Mouse (Mus musculus) MEL (cell line): ENCODE measurements around the gene Cfi. TPM values are rescaled to one million over a fixed set of nuclear protein-coding genes. Genes with fewer than 3 reads are reported as not detected.

Experiments
- DNase-seq: peaks from one replicate; pipeline ENCODE4 v3.0.0; 2011; ENCODE audit warnings: low read depth, low spot score
- H3K27ac ChIP-seq: 2 replicates; pipeline ENCODE4 v1.5.1; 2012; ENCODE audit warnings: low read depth, mild to moderate bottlenecking, control low read depth, low read length, moderate library complexity; ENCODE audit not compliant: control insufficient read depth
- H3K27me3 ChIP-seq, 2 experiments: fragments of 150-350 bp in 1 of 2; sonication (generic) in 1 of 2; 2 replicates each; pipeline ENCODE4 v1.6.1; 2012; ENCODE audit warnings: low read length in 2 of 2, mild to moderate bottlenecking in 2 of 2, improper control_type of control experiment in 1 of 2, moderate library complexity in 1 of 2; ENCODE audit not compliant: insufficient read depth in 2 of 2, control insufficient read depth in 1 of 2
- H3K36me3 ChIP-seq, 2 experiments: 2 replicates each; pipeline ENCODE4 v1.6.1; 2012 to 2014; ENCODE audit warnings: low read length in 2 of 2, improper control_type of control experiment in 1 of 2, inconsistent platforms in 1 of 2, mild to moderate bottlenecking in 1 of 2; ENCODE audit not compliant: insufficient read depth in 2 of 2, control insufficient read depth in 1 of 2
- H3K4me1 ChIP-seq, 2 experiments: fragments of 150-350 bp in 1 of 2; sonication (generic) in 1 of 2; 2 replicates each; pipeline ENCODE4 v1.6.1; 2012; ENCODE audit warnings: low read length in 2 of 2, improper control_type of control experiment in 1 of 2, mild to moderate bottlenecking in 1 of 2; ENCODE audit not compliant: insufficient read depth in 2 of 2, control insufficient read depth in 1 of 2
- H3K4me3 ChIP-seq, 2 experiments: fragments of 150-350 bp in 1 of 2; sonication (generic) in 1 of 2; 2 replicates each; pipeline ENCODE4 v1.5.1; 2012; ENCODE audit warnings: low read depth in 2 of 2, low read length in 2 of 2, mild to moderate bottlenecking in 2 of 2, moderate library complexity in 2 of 2, control low read depth in 1 of 2, improper control_type of control experiment in 1 of 2; ENCODE audit not compliant: control insufficient read depth in 1 of 2, insufficient read depth in 1 of 2
- H3K79me2 ChIP-seq: 2 replicates; pipeline ENCODE4 v1.6.1; 2012; ENCODE audit warnings: mild to moderate bottlenecking, low read length, moderate library complexity; ENCODE audit not compliant: control insufficient read depth, poor library complexity, insufficient read depth
- H3K9ac ChIP-seq: 2 replicates; pipeline ENCODE4 v1.6.1; 2012; ENCODE audit warnings: low read depth, mild to moderate bottlenecking, control low read depth, low read length, moderate library complexity; ENCODE audit not compliant: control insufficient read depth, poor library complexity, severe bottlenecking
- H3K9me3 ChIP-seq: fragments of 150-350 bp; sonication (generic); replicated peaks from 2 replicates; pipeline ENCODE4 v1.6.1; 2012; ENCODE audit warnings: mild to moderate bottlenecking, low read length, improper control_type of control experiment, moderate library complexity; ENCODE audit not compliant: insufficient read depth
- BHLHE40 ChIP-seq: IDR thresholded peaks from 2 replicates; pipeline ENCODE4 v1.6.1; 2012; ENCODE audit warnings: low read depth, mild to moderate bottlenecking, inconsistent platforms, low read length, improper control_type of control experiment, borderline replicate concordance
- CHD1 ChIP-seq: IDR thresholded peaks from 2 replicates; pipeline ENCODE4 v1.6.1; 2012; ENCODE audit warnings: low read depth, mild to moderate bottlenecking, inconsistent platforms, low read length, improper control_type of control experiment
- CHD2 ChIP-seq: IDR thresholded peaks from 2 replicates; pipeline ENCODE4 v1.6.1; 2011; ENCODE audit warnings: low read length, improper control_type of control experiment
- CTCF ChIP-seq, 3 experiments: IDR thresholded peaks in 2 of 3; conservative IDR thresholded peaks in 1 of 3; 2 replicates each; pipeline ENCODE4 v1.5.1; 2011 to 2012; ENCODE audit warnings: low read length in 3 of 3, low read depth in 2 of 3, mild to moderate bottlenecking in 2 of 3, improper control_type of control experiment in 1 of 3, inconsistent platforms in 1 of 3, mixed read lengths in 1 of 3, moderate library complexity in 1 of 3; ENCODE audit not compliant: control insufficient read depth in 1 of 3, insufficient read depth in 1 of 3, poor library complexity in 1 of 3, severe bottlenecking in 1 of 3
- E2F4 ChIP-seq: IDR thresholded peaks from 2 replicates; pipeline ENCODE4 v1.6.1; 2011; ENCODE audit warnings: low read depth, low read length, improper control_type of control experiment, borderline replicate concordance
- ELF1 ChIP-seq: IDR thresholded peaks from 2 replicates; pipeline ENCODE4 v1.6.1; 2014; ENCODE audit warnings: low read depth, mild to moderate bottlenecking, inconsistent platforms, low read length, improper control_type of control experiment, moderate library complexity
- EP300 ChIP-seq, 2 experiments: IDR thresholded peaks; 2 replicates each; pipeline ENCODE4 v1.6.1; 2011; ENCODE audit warnings: improper control_type of control experiment in 2 of 2, low read length in 2 of 2, low read depth in 1 of 2, mild to moderate bottlenecking in 1 of 2
- ETS1 ChIP-seq: IDR thresholded peaks from 2 replicates; pipeline ENCODE4 v1.6.1; 2012; ENCODE audit warnings: low read depth, mild to moderate bottlenecking, inconsistent platforms, low read length, improper control_type of control experiment, moderate library complexity
- GATA1 ChIP-seq: IDR thresholded peaks from 2 replicates; pipeline ENCODE4 v1.6.1; 2011; ENCODE audit warnings: low read depth, low read length, improper control_type of control experiment
- KAT2A ChIP-seq: conservative IDR thresholded peaks from 2 replicates; pipeline ENCODE4 v1.6.1; 2012; ENCODE audit warnings: low read depth, low read length, improper control_type of control experiment, inconsistent platforms
- MAFK ChIP-seq: IDR thresholded peaks from 2 replicates; pipeline ENCODE4 v1.6.1; 2011; ENCODE audit warnings: low read depth, mild to moderate bottlenecking, low read length, improper control_type of control experiment, borderline replicate concordance
- MAX ChIP-seq: IDR thresholded peaks from 2 replicates; pipeline ENCODE4 v1.6.1; 2011; ENCODE audit warnings: low read length, improper control_type of control experiment
- MAZ ChIP-seq: IDR thresholded peaks from 2 replicates; pipeline ENCODE4 v1.6.1; 2012; ENCODE audit warnings: low read depth, mild to moderate bottlenecking, inconsistent platforms, low read length, improper control_type of control experiment
- MEF2A ChIP-seq: IDR thresholded peaks from 2 replicates; pipeline ENCODE4 v1.6.1; 2014; ENCODE audit warnings: low read depth, mild to moderate bottlenecking, inconsistent platforms, low read length, improper control_type of control experiment; ENCODE audit not compliant: poor library complexity, insufficient replicate concordance, severe bottlenecking; ENCODE audit errors: extremely low read depth
- MXI1 ChIP-seq: IDR thresholded peaks from 2 replicates; pipeline ENCODE4 v1.6.1; 2011; ENCODE audit warnings: mild to moderate bottlenecking, low read depth, low read length, improper control_type of control experiment
- MYB ChIP-seq: IDR thresholded peaks from 2 replicates; pipeline ENCODE4 v1.6.1; 2011; ENCODE audit warnings: mild to moderate bottlenecking, low read depth, low read length, improper control_type of control experiment
- MYC ChIP-seq: IDR thresholded peaks from 2 replicates; pipeline ENCODE4 v1.6.1; 2011; ENCODE audit warnings: low read depth, mild to moderate bottlenecking, low read length, improper control_type of control experiment, moderate library complexity
- NELFE ChIP-seq: IDR thresholded peaks from 2 replicates; pipeline ENCODE4 v1.6.1; 2011; ENCODE audit warnings: low read depth, low read length, improper control_type of control experiment
- NRF1 ChIP-seq: IDR thresholded peaks from 2 replicates; pipeline ENCODE4 v1.6.1; 2014; ENCODE audit warnings: low read depth, mild to moderate bottlenecking, inconsistent platforms, low read length, improper control_type of control experiment, moderate library complexity; ENCODE audit not compliant: poor library complexity, insufficient read depth, severe bottlenecking
- POLR2A ChIP-seq, 2 experiments: IDR thresholded peaks; 2 replicates each; pipeline ENCODE4 v1.6.1; 2011 to 2012; ENCODE audit warnings: low read length in 2 of 2, mild to moderate bottlenecking in 2 of 2, control low read depth in 1 of 2, improper control_type of control experiment in 1 of 2, low read depth in 1 of 2, moderate library complexity in 1 of 2; ENCODE audit not compliant: control insufficient read depth in 1 of 2, insufficient read depth in 1 of 2, poor library complexity in 1 of 2
- POLR2AphosphoS2 ChIP-seq: IDR thresholded peaks from 2 replicates; pipeline ENCODE4 v1.6.1; 2011; ENCODE audit warnings: low read length, improper control_type of control experiment
- POLR2AphosphoS5 ChIP-seq: IDR thresholded peaks from 2 replicates; pipeline ENCODE4 v1.6.1; 2012; ENCODE audit warnings: low read depth, borderline replicate concordance, mild to moderate bottlenecking, inconsistent platforms, low read length, moderate library complexity, mixed read lengths
- RCOR1 ChIP-seq: IDR thresholded peaks from 2 replicates; pipeline ENCODE4 v1.6.1; 2012; ENCODE audit warnings: low read depth, mild to moderate bottlenecking, inconsistent platforms, low read length, improper control_type of control experiment
- SMC3 ChIP-seq: IDR thresholded peaks from 2 replicates; pipeline ENCODE4 v1.6.1; 2011; ENCODE audit warnings: low read depth, low read length, improper control_type of control experiment
- TAL1 ChIP-seq: IDR thresholded peaks from 2 replicates; pipeline ENCODE4 v1.6.1; 2012; ENCODE audit warnings: mild to moderate bottlenecking, inconsistent platforms, low read length, moderate library complexity, mixed read lengths
- USF1 ChIP-seq: IDR thresholded peaks from 2 replicates; pipeline ENCODE4 v1.6.1; 2014; ENCODE audit warnings: low read depth, mild to moderate bottlenecking, inconsistent platforms, low read length, improper control_type of control experiment, moderate library complexity
- USF2 ChIP-seq, 2 experiments: IDR thresholded peaks; 2 replicates each; pipeline ENCODE4 v1.6.1; 2011 to 2012; ENCODE audit warnings: improper control_type of control experiment in 2 of 2, low read length in 2 of 2, borderline replicate concordance in 1 of 2, inconsistent platforms in 1 of 2, low read depth in 1 of 2, mild to moderate bottlenecking in 1 of 2; ENCODE audit not compliant: insufficient read depth in 1 of 2
- ZKSCAN1 ChIP-seq: IDR thresholded peaks from 2 replicates; pipeline ENCODE4 v1.6.1; 2012; ENCODE audit warnings: low read depth, mild to moderate bottlenecking, inconsistent platforms, low read length, improper control_type of control experiment, moderate library complexity
- polyA plus RNA-seq, 2 experiments: library from polyadenylated mRNA; stranded (reverse) in 1 of 2; unstranded in 1 of 2; fragments of >175 nt in 1 of 2; fragments of >200 nt in 1 of 2; gene quantifications; 2 replicates each; pipeline versions ENCODE4 v1.2.1 to v1.2.4; 2012; ENCODE audit warnings: low replicate concordance in 2 of 2, low read depth in 1 of 2; ENCODE audit not compliant: insufficient read length in 2 of 2, insufficient read depth in 1 of 2, missing spikeins in 1 of 2
- total RNA-seq: library from RNA; depleted of rRNA; stranded (reverse); fragments of 300-350 nt; gene quantifications from 2 replicates; pipeline ENCODE4 v1.2.3, GENCODE M21; 2012

The Cfi gene
- total and polyA plus RNA-seq, 3 experiments = 0.06 TPM; not detected in 2

DNA sequence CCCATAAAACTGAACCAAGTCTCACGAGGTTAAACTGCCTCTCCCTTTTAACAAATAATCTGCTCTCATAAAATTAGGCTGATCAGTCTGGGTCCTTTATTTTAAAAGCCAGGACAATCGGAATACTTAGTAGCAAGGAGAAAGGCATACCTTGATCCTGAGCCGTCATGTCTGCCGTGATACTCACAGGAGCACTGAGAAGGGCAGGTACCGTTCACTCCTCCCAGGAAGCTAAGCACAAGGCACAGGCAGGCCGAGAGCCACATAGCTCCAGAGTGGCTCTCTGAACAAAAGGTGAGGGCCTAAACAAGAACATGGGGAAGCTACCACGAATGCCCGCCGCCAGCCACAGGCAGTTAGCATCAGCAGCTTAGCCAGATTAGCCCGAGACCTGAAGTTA, 31.9 kb upstream of the Cfi start, which contains the start of gene Lrit3:
Gene Lrit3 (minus strand): TSS at position 266 of the 400 bp plus-strand sequence.
- Histone ChIP-seq H3K9ac (no peak within 1 kb of the TSS), H3K27ac (no peak within 1 kb of the TSS), H3K36me3 (no peaks in the 10 kb centered on the region), H3K79me2 (no peaks in the 10 kb centered on the region), H3K4me3 (no peak within 1 kb of the TSS), H3K27me3 (no peaks in the 10 kb centered on the region), H3K9me3 (no peaks in the 10 kb centered on the region), H3K4me1 (no peaks in the 10 kb centered on the region)
- TF ChIP-seq ELF1 = no peak
- TF ChIP-seq RCOR1 = no peak
- TF ChIP-seq SMC3 = no peak
- no peak for TF ChIP-seq POLR2AphosphoS2
- no peak for TF ChIP-seq MYC
- no peak for TF ChIP-seq EP300 (IDR thresholded peaks at IDR 0.05; ENCODE audit: low read depth in 1 of 2, low read length in 2 of 2)
- no peak for TF ChIP-seq CHD2
- no peak for TF ChIP-seq MAX
- no peak for TF ChIP-seq NELFE
- TF ChIP-seq USF1 = no peak
- no peak for TF ChIP-seq USF2 (IDR thresholded peaks at IDR 0.05; ENCODE audit: borderline replicate concordance in 1 of 2, insufficient read depth in 1 of 2, low read depth in 1 of 2, low read length in 2 of 2)
- no peak for TF ChIP-seq TAL1
- TF ChIP-seq E2F4 = no peak
- TF ChIP-seq MAZ = no peak
- TF ChIP-seq CHD1 = no peak
- no peak for TF ChIP-seq KAT2A
- TF ChIP-seq BHLHE40 = no peak
- no peak for TF ChIP-seq ETS1
- no peak for TF ChIP-seq MYB
- no peak for TF ChIP-seq ZKSCAN1
- no peak for DNase-seq

DNA sequence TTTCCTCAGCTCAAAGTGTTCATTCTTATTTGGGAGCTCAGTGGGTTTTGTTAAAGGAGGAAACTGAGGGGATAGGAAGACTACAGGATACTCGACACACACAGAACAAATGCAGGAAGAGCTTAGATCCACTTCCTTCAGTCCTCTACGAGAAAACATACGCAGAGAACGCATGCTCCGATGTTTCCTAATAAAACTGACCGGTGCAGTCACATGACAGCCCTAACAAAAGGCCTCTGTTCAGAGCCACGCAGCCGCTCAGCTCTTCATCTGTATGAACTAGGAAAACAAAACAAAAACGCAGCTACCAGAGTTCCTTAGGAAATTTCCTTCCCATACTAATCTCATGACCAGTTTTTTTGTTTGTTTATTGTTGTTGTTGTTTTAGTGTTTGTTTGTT, 14.8 kb upstream of the Cfi start:
- H3K4me3 ChIP-seq = no peak overlapping the region
- no peak overlapping the region for H3K27ac ChIP-seq
- H3K4me1 ChIP-seq = no peaks in the 10 kb centered on the region
- no peaks in the 10 kb centered on the region; a peak in 1 of 4 replicates for H3K36me3 ChIP-seq
- H3K9ac ChIP-seq = no peak overlapping the region
- no peaks in the 10 kb centered on the region for H3K79me2 ChIP-seq
- H3K9me3 ChIP-seq = no peaks in the 10 kb centered on the region
- DNase-seq = no peak
- TF ChIP-seq USF1 = no peak
- no peak for TF ChIP-seq MXI1
- no peak for TF ChIP-seq SMC3
- no peak for TF ChIP-seq CHD2
- no peak for TF ChIP-seq TAL1
- TF ChIP-seq CTCF (IDR thresholded peaks at IDR 0.05 in 2 of 3, conservative IDR thresholded peaks at IDR 0.05 in 1 of 3; ENCODE audit: control insufficient read depth in 1 of 3, insufficient read depth in 1 of 3, low read depth in 2 of 3, low read length in 3 of 3, poor library complexity in 1 of 3, severe bottlenecking in 1 of 3) = no peak
- TF ChIP-seq BHLHE40 = no peak
- no peak for TF ChIP-seq MAZ
- TF ChIP-seq NRF1 = no peak
- no peak for TF ChIP-seq MAFK
- no peak for TF ChIP-seq E2F4
- no peak for TF ChIP-seq GATA1
- TF ChIP-seq MEF2A = no peak
- no peak for TF ChIP-seq POLR2A (IDR thresholded peaks at IDR 0.05; ENCODE audit: control insufficient read depth in 1 of 2, insufficient read depth in 1 of 2, low read depth in 1 of 2, low read length in 2 of 2, poor library complexity in 1 of 2)
- no peak for TF ChIP-seq POLR2AphosphoS5
- no peaks in the 10 kb centered on the region for H3K27me3 ChIP-seq
